Mouse (Mus musculus): ENCODE results near the gene Vmn1r219.
"Not testable (repeated sequence)": the region's sequence is repeated elsewhere in the genome, so short reads cannot be mapped to it uniquely, and the experiment has no call there.

Vmn1r219 gene

DNA sequence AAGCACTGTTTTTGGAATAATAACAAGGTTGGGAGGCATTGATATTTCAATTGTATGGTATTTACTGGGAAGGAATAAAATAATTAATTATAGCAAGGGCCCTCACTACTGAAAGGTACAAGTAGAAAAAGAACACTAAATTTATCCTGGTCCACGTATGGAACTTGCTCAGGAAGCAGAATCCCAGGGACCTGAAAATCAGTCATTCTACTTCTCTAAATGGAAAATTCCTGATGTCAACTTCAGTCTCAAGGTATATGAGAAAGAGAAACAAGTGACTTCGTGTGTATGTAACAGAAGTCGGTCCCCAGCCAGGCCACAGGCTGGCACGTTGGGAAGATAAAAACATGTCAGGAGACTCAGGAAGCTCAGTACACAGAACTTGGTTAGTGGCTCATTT, at the start of gene Vmn1r219:
Gene Vmn1r219 (plus strand): TSS at position 301 of the 400 bp plus-strand sequence.
- no peak for DNase-seq (ENCODE audit: low spot score in 2 of 2)

DNA sequence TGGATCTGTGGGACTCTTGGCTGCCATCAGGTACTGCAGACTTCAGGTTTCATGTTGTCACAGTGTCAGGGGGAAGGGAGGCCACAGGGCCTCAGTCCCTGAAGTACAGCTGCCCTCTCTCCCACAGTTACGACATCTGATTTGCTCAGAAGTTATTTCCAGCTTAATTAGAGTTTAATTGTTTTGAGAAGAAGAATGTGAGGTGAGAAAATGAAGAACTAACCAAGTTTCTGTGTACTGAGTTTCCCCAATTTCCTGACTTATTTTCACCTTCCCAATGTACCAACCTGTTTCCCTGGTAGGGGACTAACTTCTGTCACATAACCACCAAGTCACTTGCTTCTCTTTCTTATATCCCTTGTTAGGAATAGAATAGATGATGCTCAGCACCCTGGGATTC, 41.0 kb upstream of the Vmn1r219 start, which contains the start of gene Vmn1r217:
Gene Vmn1r217 (minus strand): TSS at position 101 of the 400 bp plus-strand sequence.
- DNase-seq (ENCODE audit: low spot score in 2 of 2) = not testable (repeated sequence)

- DNase-seq (ENCODE audit: low spot score in 2 of 2) = no peak
These were observed 38.5 kb upstream of the Vmn1r219 start for GRCm38 (mm10) chr13:23120611-23121010.

DNA sequence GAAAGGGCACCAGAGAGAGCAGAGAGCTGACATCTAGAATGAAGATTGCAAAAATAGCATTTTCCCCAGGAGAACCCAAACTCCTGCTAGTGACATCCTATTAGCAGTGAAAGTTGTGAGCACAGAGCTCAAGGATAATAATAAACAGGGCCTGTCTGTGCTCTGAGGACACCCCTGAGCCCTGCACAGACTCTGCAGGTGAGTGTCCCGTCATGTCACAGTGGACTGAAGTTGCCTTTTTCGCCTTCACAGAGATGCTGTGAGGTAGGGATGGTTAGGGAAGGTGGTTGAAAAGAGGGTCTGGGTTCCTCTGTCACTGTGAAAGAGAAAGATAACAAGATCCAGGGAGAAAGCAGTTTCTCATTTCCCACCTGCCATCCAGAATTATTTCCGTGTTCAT, 26.0 kb upstream of the Vmn1r219 start, which contains the start of gene Vmn1r218:
Gene Vmn1r218 (plus strand): TSS at position 57 of the 400 bp plus-strand sequence.
- DNase-seq (ENCODE audit: low spot score in 2 of 2) = no peak

GRCm38 (mm10) chr13:23133501-23133900, 25.6 kb upstream of the Vmn1r219 start:
- no peak for DNase-seq (ENCODE audit: low spot score in 2 of 2)

DNA sequence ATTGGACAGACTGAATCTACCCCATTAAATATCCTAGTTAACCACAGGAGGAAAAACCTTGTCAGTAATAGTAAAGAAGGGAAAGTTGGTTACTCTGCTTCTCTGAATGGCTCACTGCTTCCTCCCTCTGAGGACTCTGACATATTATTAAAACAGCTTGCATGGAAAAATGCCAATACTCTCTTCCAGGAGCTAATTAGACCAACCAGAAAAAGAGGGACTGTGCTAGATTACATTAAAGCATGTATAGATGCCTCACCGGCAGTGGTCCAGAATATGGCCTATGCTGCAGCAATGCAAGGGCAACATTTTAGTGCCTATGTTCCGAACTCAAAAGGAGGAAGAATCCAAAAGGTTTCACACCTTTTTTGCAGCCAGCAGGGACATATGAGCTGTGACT, 20.2 kb upstream of the Vmn1r219 start:
- no peak for DNase-seq (ENCODE audit: low spot score in 2 of 2)

GRCm38 (mm10) chr13:23157848-23158247, 1.3 kb upstream of the Vmn1r219 start:
- no peak for DNase-seq (ENCODE audit: low spot score in 2 of 2)

- not testable (repeated sequence) for DNase-seq (ENCODE audit: low spot score in 2 of 2)
These were observed 7.4 kb downstream of the Vmn1r219 start for GRCm38 (mm10) chr13:23166471-23166870.

- no peak for DNase-seq (ENCODE audit: low spot score in 2 of 2)
These were observed 28.8 kb downstream of the Vmn1r219 start, which contains the start of gene Vmn1r220 for GRCm38 (mm10) chr13:23187875-23188274. TSS of gene Vmn1r220 (minus strand) at chr13:23187975.

- not testable (repeated sequence) for DNase-seq (ENCODE audit: low spot score in 2 of 2)
These were observed 44.8 kb downstream of the Vmn1r219 start for GRCm38 (mm10) chr13:23203885-23204284.

GRCm38 (mm10) chr13:23213827-23214226, 54.7 kb downstream of the Vmn1r219 start, which contains the start of gene Vmn1r221:
TSS of gene Vmn1r221 (plus strand) at chr13:23214127.
- not testable (repeated sequence) for DNase-seq (ENCODE audit: low spot score in 2 of 2)

Measured in spleen, postnatal 10 days (tissue).